ENCODE assay signal across 8 mouse cellular contexts in the genomic region with DNA sequence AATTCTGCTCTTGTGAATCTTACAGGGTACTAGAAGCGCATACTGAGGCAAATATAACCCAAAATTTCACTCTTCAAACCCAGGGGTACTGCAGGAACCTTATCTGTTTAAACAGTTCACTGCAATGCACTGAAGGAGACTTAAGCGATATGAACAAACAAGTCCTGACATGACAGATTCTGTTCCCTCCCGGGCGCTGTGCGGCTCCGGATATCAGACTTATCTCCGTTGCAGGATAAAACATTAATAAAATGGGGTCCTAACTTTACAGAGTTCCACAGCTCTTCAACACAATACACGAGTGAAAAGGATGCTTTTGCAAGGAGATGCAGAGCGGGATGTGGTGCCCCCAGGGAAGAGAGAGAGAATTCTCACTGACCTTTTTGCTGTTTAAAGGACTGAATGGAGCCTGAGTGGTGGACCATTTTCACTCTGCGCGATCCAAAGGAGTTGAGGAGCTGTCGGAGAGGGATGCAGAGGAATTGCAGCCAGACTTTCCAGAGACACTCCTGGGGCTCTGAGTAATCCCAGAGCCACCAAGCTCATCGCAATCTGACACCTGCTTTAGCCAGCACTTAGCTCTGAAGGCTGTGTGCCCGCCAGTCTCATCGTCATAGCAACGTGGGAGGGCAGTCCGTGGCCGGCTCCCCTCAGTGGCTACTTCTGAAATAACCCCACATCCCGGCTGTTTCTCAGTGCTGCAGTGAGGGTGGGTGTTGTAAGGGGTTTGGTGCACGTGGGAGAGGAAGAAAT. TPM values are rescaled to one million over a fixed set of nuclear protein-coding genes. Genes with fewer than 3 reads are reported as not detected.
DNase-seq lines count a peak whose midpoint lies in the region; ATAC-seq and TF ChIP-seq lines count a peak whose summit lies in the region.

No protein-coding gene starts in this region.

- no peaks in the 10 kb centered on the region for H3K27me3 ChIP-seq in liver, postnatal 0 days (ENCODE audit: insufficient read depth, low read length)
- no peaks in the 10 kb centered on the region for H3K27me3 ChIP-seq in embryonic facial prominence, embryonic 10.5 days (replicated peaks; ENCODE audit: low read depth, poor library complexity, severe bottlenecking)
- H3K27me3 ChIP-seq in heart, adult 2 months (ENCODE audit: control insufficient read depth, insufficient read depth, low read length): no peaks in the 10 kb centered on the region
- H3K27me3 ChIP-seq in midbrain, embryonic 11.5 days (ENCODE audit: control insufficient read depth, insufficient read depth, low read length): no peaks in the 10 kb centered on the region
- no peaks in the 10 kb centered on the region for H3K27me3 ChIP-seq in stomach, embryonic 16.5 days (ENCODE audit: control insufficient read depth, insufficient read depth, low read length)

- H3K9ac ChIP-seq in liver, postnatal 0 days (replicated peaks): no peak overlapping the region
- no peak overlapping the region for H3K9ac ChIP-seq in heart, adult 2 months (ENCODE audit: low read depth, low read length)
- H3K9ac ChIP-seq in midbrain, embryonic 11.5 days (ENCODE audit: low read length): peak overlapping the region; percentile 62
- H3K9ac ChIP-seq in stomach, embryonic 16.5 days (ENCODE audit: low read length): no peak overlapping the region

- H3K4me2 ChIP-seq in liver, postnatal 0 days (ENCODE audit: low read depth, low read length): no peak overlapping the region
- H3K4me2 ChIP-seq in midbrain, embryonic 11.5 days: peak overlapping the region; percentile 65
- H3K4me2 ChIP-seq in stomach, embryonic 16.5 days (ENCODE audit: low read depth, low read length): peak overlapping the region; percentile 36

- intact Hi-C loops in heart, adult 2 months (cut with DNase I): no loop called here

- TF ChIP-seq CTCF in liver, postnatal 0 days (IDR thresholded peaks at IDR 0.05; ENCODE audit: low read depth): no peak
- no peak for TF ChIP-seq CTCF in heart, adult 2 months (IDR thresholded peaks at IDR 0.05)

- H3K4me1 ChIP-seq in liver, postnatal 0 days (ENCODE audit: insufficient read depth): no peaks in the 10 kb centered on the region
- peaks cover 9% of the 10 kb centered on the region for H3K4me1 ChIP-seq in embryonic facial prominence, embryonic 10.5 days
- no peaks in the 10 kb centered on the region for H3K4me1 ChIP-seq in heart, adult 2 months (ENCODE audit: control insufficient read depth, insufficient read depth, low read length)
- H3K4me1 ChIP-seq in midbrain, embryonic 11.5 days (ENCODE audit: control insufficient read depth, insufficient read depth, low read length): peaks cover 4% of the 10 kb centered on the region; the same call in 1 of the 2 replicates
- H3K4me1 ChIP-seq in stomach, embryonic 16.5 days (ENCODE audit: control insufficient read depth, insufficient read depth, low read length): no peaks in the 10 kb centered on the region

- H3K36me3 ChIP-seq in liver, postnatal 0 days (replicated peaks; ENCODE audit: insufficient read depth, low read length): no peaks in the 10 kb centered on the region
- no peaks in the 10 kb centered on the region for H3K36me3 ChIP-seq in embryonic facial prominence, embryonic 10.5 days (replicated peaks)
- no peaks in the 10 kb centered on the region for H3K36me3 ChIP-seq in heart, adult 2 months (ENCODE audit: control insufficient read depth, insufficient read depth, low read length)
- no peaks in the 10 kb centered on the region for H3K36me3 ChIP-seq in midbrain, embryonic 11.5 days (ENCODE audit: control insufficient read depth, insufficient read depth, low read length)
- H3K36me3 ChIP-seq in stomach, embryonic 16.5 days (ENCODE audit: control insufficient read depth, insufficient read depth, low read length): no peaks in the 10 kb centered on the region

- H3K27ac ChIP-seq in liver, postnatal 0 days (ENCODE audit: low read depth): no peak overlapping the region
- peak overlapping the region; percentile 49 for H3K27ac ChIP-seq in embryonic facial prominence, embryonic 10.5 days (replicated peaks)
- H3K27ac ChIP-seq in heart, adult 2 months: no peak overlapping the region
- no peak overlapping the region; the same call in 1 of the 2 replicates for H3K27ac ChIP-seq in midbrain, embryonic 11.5 days (ENCODE audit: low read depth, low read length)
- H3K27ac ChIP-seq in stomach, embryonic 16.5 days (ENCODE audit: low read length): no peak overlapping the region

- H3K9me3 ChIP-seq in liver, postnatal 0 days (ENCODE audit: low read length): no peaks in the 10 kb centered on the region
- no peaks in the 10 kb centered on the region for H3K9me3 ChIP-seq in embryonic facial prominence, embryonic 10.5 days
- H3K9me3 ChIP-seq in midbrain, embryonic 11.5 days (ENCODE audit: control insufficient read depth, low read length): no peaks in the 10 kb centered on the region
- H3K9me3 ChIP-seq in stomach, embryonic 16.5 days (replicated peaks; ENCODE audit: control insufficient read depth, low read length): no peaks in the 10 kb centered on the region

- 12% methylated on average over 20 of the region's 20 CpGs for WGBS in liver, postnatal 0 days (ENCODE audit: insufficient replicate concordance)
- 10% methylated on average over 20 of the region's 20 CpGs for WGBS in embryonic facial prominence, embryonic 10.5 days
- WGBS in heart, adult 2 months: 8% methylated on average over 20 of the region's 20 CpGs
- 5% methylated on average over 20 of the region's 20 CpGs for WGBS in midbrain, embryonic 11.5 days
- WGBS in stomach, embryonic 16.5 days: 4% methylated on average over 20 of the region's 20 CpGs

- no peak for TF ChIP-seq POLR2A in heart, adult 2 months (IDR thresholded peaks at IDR 0.05; ENCODE audit: insufficient read depth, low read depth, low read length)

- DNase-seq in liver: peak; percentile 5
- DNase-seq in liver, postnatal 0 days: no peak
- DNase-seq in embryonic facial prominence, embryonic 10.5 days (ENCODE audit: low spot score): peak; percentile 75
- DNase-seq in heart, adult 2 months: peak; percentile 2 to 21
- DNase-seq in layer of hippocampus, adult 8-10 months (ENCODE audit: low spot score in 2 of 2): peak; percentile 59 to 61
- peak; percentile 95 for DNase-seq in midbrain, embryonic 11.5 days (ENCODE audit: low spot score, missing footprints)
- DNase-seq in thymus, postnatal 0 days (ENCODE audit: low spot score): no peak

- no peak overlapping the region for H3K4me3 ChIP-seq in liver, postnatal 0 days (ENCODE audit: low read depth, low read length)
- peak overlapping the region; percentile 56 for H3K4me3 ChIP-seq in embryonic facial prominence, embryonic 10.5 days
- no peak overlapping the region for H3K4me3 ChIP-seq in heart, adult 2 months
- peak overlapping the region; percentile 39 for H3K4me3 ChIP-seq in midbrain, embryonic 11.5 days (ENCODE audit: low read depth, low read length)
- peak overlapping the region; percentile 24 for H3K4me3 ChIP-seq in stomach, embryonic 16.5 days (replicated peaks; ENCODE audit: low read length)

- no peaks in the 10 kb centered on the region for H3K79me2 ChIP-seq in heart, adult 2 months (replicated peaks; ENCODE audit: control insufficient read depth, insufficient read depth, low read length)

- TF ChIP-seq EP300 in liver, postnatal 0 days (IDR thresholded peaks at IDR 0.05; ENCODE audit: low read depth): no peak
- no peak for TF ChIP-seq EP300 in heart, adult 2 months (IDR thresholded peaks at IDR 0.05; ENCODE audit: insufficient read depth, low read depth, low read length)

- no peak for ATAC-seq in liver, postnatal 0 days
- ATAC-seq in midbrain, embryonic 11.5 days (ENCODE audit: low FRiP score): peak; percentile 98
- ATAC-seq in stomach, embryonic 16.5 days (ENCODE audit: insufficient read depth, low FRiP score): no peak; the same call in 1 of the 2 replicates

RNA-seq across cellular contexts. Expression of a gene that starts 0.9 kb away (rescaled TPM):
- polyA plus RNA-seq in liver, postnatal 0 days (2015; fragmentation: Nextera tagmentation; extraction: Ambion mirVana): not detected in 2 replicates
- 0.86 and 0.89 TPM in 2 replicates for polyA plus RNA-seq in embryonic facial prominence, embryonic 10.5 days (2016; fragmentation: Nextera tagmentation; extraction: Ambion mirVana)
- under 1 TPM; 0.03 to 0.14 TPM for total RNA-seq in heart, adult 2 months (2021)
- 0.02 and 0.15 TPM in 2 replicates for polyA plus RNA-seq in heart, adult 2 months (2012; rRNA removed)
- total RNA-seq in layer of hippocampus, adult 8-10 months (2022): 10 to 100 TPM; 59.9 to 74.7 (median 67.6) TPM
- 1.5 TPM in 2 replicates for polyA plus RNA-seq in midbrain, embryonic 11.5 days (2014; fragmentation: Nextera tagmentation; extraction: Ambion mirVana)
- 0.06 and 0.21 TPM in 2 replicates for polyA plus RNA-seq in stomach, embryonic 16.5 days (2015; fragmentation: Nextera tagmentation; extraction: Ambion mirVana)
- polyA plus RNA-seq in thymus, postnatal 0 days (2015; fragmentation: Nextera tagmentation; extraction: Ambion mirVana): 0.03 TPM in 2 replicates

Comparison
In these comparisons a context has a peak if more than half of its experiments do, and no peak if none do; other contexts are left out.
1. DNase-seq: peak in liver (single experiment), embryonic facial prominence, embryonic 10.5 days (single experiment), heart, adult 2 months (2 of 2), layer of hippocampus, adult 8-10 months (2 of 2) and midbrain, embryonic 11.5 days (single experiment); none in liver, postnatal 0 days (single experiment) and thymus, postnatal 0 days (single experiment).
2. H3K4me3 ChIP-seq: peak in embryonic facial prominence, embryonic 10.5 days (single experiment), midbrain, embryonic 11.5 days (single experiment) and stomach, embryonic 16.5 days (single experiment); none in liver, postnatal 0 days (single experiment) and heart, adult 2 months (single experiment).